Mouse (Mus musculus) hindbrain, embryonic 15.5 days (tissue): ENCODE results near the gene Fabp3. TPM values are rescaled to one million over a fixed set of nuclear protein-coding genes. Genes with fewer than 3 reads are reported as not detected.

ENCODE experiments used
- ATAC-seq: fragments of 200-750 bp; cut with Nextera tagmentation; 2 replicates; pipeline ENCODE4 v1.8.0; 2017; ENCODE audit warnings: low read depth, moderate number of reproducible peaks, moderate TSS enrichment; ENCODE audit not compliant: low FRiP score
- H3K27ac ChIP-seq: fragments of 300-500 bp; sonication (generic); replicated peaks from 2 replicates; pipeline ENCODE4 v1.5.1; 2015; ENCODE audit warnings: mild to moderate bottlenecking, inconsistent platforms
- H3K27me3 ChIP-seq: fragments of 300-500 bp; sonication (generic); 2 replicates; pipeline ENCODE4 v1.6.1; 2015; ENCODE audit warnings: control low read depth, inconsistent platforms
- H3K36me3 ChIP-seq: fragments of 300-500 bp; sonication (generic); 2 replicates; pipeline ENCODE4 v1.6.1; 2015; ENCODE audit warnings: control low read depth, inconsistent platforms
- H3K4me1 ChIP-seq: fragments of 300-500 bp; sonication (generic); replicated peaks from 2 replicates; pipeline ENCODE4 v1.6.1; 2015; ENCODE audit warnings: control low read depth, inconsistent platforms
- H3K4me2 ChIP-seq: fragments of 300-500 bp; sonication (generic); 2 replicates; pipeline ENCODE4 v1.6.1; 2015; ENCODE audit warnings: moderate library complexity, mild to moderate bottlenecking, inconsistent platforms
- H3K4me3 ChIP-seq: fragments of 300-500 bp; sonication (generic); 2 replicates; pipeline ENCODE4 v1.5.1; 2015; ENCODE audit warnings: mild to moderate bottlenecking, inconsistent platforms
- H3K9ac ChIP-seq: fragments of 300-500 bp; sonication (generic); 2 replicates; pipeline ENCODE4 v1.6.1; 2015; ENCODE audit warnings: inconsistent platforms
- H3K9me3 ChIP-seq: fragments of 300-500 bp; sonication (generic); 2 replicates; pipeline ENCODE4 v1.6.1; 2016; ENCODE audit warnings: control low read depth, inconsistent platforms
- WGBS: fragments of 180-500 bp; shearing (Covaris S2); methylation state at CpG from one replicate; pipeline ENCODE4 v1.1.7; 2015; 5-methylcytosine and 5-hydroxymethylcytosine counted together
- polyA plus RNA-seq: library from polyadenylated mRNA; unstranded; fragments of >200 nt; fragmentation: Nextera tagmentation; extraction: Ambion mirVana; gene quantifications from 2 replicates; pipeline ENCODE4 v1.2.1, GENCODE M21; 2015

Gene Fabp3
- polyA plus RNA-seq, 1 experiment from 2014 or later = 265 TPM

- H3K27me3 ChIP-seq = no peaks in the 10 kb centered on the region
- no peak overlapping the region for H3K4me2 ChIP-seq
- no peak for ATAC-seq
- no peak overlapping the region for H3K27ac ChIP-seq
- 20% methylated on average over 13 of the region's 13 CpGs for WGBS
- no peak overlapping the region for H3K9ac ChIP-seq
- no peak overlapping the region for H3K4me3 ChIP-seq
- H3K36me3 ChIP-seq = no peaks in the 10 kb centered on the region
- no peaks in the 10 kb centered on the region for H3K9me3 ChIP-seq
- H3K4me1 ChIP-seq = no peaks in the 10 kb centered on the region
These were observed 11.3 kb upstream of the Fabp3 start for GRCm38 (mm10) chr4:130297123-130297529.

DNA sequence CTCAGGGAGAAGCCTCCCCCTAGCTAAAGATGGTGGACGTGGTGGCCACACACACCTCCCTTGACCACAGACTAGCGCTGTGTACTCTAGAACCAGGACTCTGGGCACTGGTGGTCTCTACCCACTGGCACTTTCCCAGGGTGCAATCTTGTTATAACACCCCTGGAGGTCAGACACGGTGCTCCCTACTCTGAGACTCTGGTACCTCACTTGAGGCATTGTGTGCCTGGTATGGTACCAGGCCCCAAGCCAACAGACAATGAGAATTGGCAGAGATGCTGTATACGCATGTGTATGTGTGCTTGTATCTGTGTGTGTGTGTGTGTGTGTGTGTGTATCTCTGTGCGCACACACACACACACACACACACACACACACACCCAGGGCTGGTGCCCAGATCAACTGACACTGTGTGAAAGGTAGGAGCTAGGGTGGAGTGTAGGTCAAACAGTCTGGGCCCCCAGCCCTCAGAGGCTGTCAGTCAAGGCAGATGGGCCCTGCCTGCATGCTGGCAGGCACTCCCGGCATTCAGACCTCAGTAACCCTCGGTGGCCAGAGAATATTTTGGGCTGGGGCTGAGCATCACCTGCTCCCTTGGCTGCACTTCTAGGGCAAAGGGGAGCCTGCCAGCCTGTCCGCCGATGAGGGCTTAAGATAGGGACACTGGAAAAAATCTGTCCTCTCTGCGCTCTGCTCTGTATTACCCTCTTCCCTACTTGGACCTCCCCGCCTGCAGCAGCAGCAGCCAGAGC, 9.3 kb upstream of the Fabp3 start:
- Histone ChIP-seq H3K9ac (no peak overlapping the region), H3K4me3 (no peak overlapping the region), H3K4me2 (no peak overlapping the region), H3K9me3 (no peaks in the 10 kb centered on the region), H3K27ac (no peak overlapping the region), H3K36me3 (no peaks in the 10 kb centered on the region), H3K27me3 (no peaks in the 10 kb centered on the region), H3K4me1 (no peaks in the 10 kb centered on the region)
- no peak for ATAC-seq
- WGBS = 73% methylated on average over 11 of the region's 11 CpGs

- Histone ChIP-seq H3K4me2 (no peak overlapping the region), H3K9me3 (no peaks in the 10 kb centered on the region), H3K4me3 (no peak overlapping the region), H3K27me3 (no peaks in the 10 kb centered on the region), H3K27ac (no peak overlapping the region), H3K36me3 (no peaks in the 10 kb centered on the region), H3K9ac (no peak overlapping the region), H3K4me1 (peaks cover under 1% of the 10 kb centered on the region; the same call in 1 of the 2 replicates)
- WGBS = 60% methylated on average over 8 of the region's 8 CpGs
- no peak for ATAC-seq
These were observed 8.8 kb upstream of the Fabp3 start for GRCm38 (mm10) chr4:130299629-130300018.

DNA sequence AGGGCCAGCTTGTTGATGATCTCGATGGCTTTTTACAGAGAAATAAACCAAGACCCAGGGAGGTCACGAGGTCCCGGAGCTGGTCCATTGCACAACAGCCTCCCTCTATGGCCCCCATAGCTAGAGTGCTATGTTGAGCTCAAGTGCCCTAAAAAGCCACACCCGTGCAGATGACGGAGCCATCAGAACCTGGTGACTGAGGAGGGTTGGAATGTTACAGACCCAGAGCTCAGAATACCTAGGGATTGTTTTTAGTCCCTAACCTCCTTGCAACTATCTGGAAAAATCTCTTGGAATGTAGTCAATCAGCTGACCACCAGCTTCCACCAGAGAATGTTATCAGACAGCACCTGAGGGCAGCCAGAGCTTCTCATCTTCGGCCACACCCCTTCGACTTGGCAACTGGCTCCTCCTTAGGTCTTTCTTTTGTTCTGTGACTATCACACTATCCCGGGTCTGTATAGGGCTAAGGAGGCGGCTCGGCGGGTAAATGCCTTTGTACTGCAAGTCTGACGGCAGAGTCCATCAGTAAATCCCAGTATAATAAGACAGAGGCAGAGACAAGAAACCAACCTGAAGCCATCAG, 6.0 kb upstream of the Fabp3 start:
- WGBS = 54% methylated on average over 12 of the region's 12 CpGs
- Histone ChIP-seq H3K27ac (no peak overlapping the region), H3K4me3 (no peak overlapping the region), H3K9me3 (no peaks in the 10 kb centered on the region), H3K9ac (no peak overlapping the region), H3K4me2 (no peak overlapping the region), H3K27me3 (peaks cover 7% of the 10 kb centered on the region; the same call in 1 of the 2 replicates), H3K36me3 (no peaks in the 10 kb centered on the region), H3K4me1 (peaks cover 4% of the 10 kb centered on the region)
- no peak for ATAC-seq

DNA sequence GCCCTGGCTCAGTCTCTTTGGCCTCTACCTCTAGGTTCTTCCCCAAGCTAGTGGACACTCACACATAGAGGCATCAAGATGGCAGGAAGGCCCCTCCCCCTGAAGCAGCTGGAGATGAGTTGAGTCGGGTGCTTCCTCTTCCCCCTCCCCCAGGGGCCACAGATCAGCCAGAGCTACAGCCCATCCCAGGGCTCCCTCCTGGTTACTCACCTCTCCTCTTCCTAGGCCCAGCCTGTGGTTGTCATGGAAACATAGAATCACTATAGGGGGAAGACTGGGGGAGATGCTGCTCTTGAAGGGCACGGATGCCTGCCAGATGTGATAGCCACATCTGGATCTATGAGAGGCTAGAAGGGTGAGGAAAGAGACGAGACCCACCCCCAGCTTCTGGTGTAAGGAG, 3.6 kb upstream of the Fabp3 start:
- Histone ChIP-seq H3K9ac (no peak overlapping the region), H3K27ac (no peak overlapping the region), H3K27me3 (peaks cover 7% of the 10 kb centered on the region; the same call in 1 of the 2 replicates), H3K4me3 (no peak overlapping the region), H3K9me3 (no peaks in the 10 kb centered on the region), H3K36me3 (no peaks in the 10 kb centered on the region), H3K4me2 (no peak overlapping the region), H3K4me1 (peaks cover 20% of the 10 kb centered on the region)
- 18% methylated on average over 3 of the region's 3 CpGs for WGBS
- no peak for ATAC-seq

DNA sequence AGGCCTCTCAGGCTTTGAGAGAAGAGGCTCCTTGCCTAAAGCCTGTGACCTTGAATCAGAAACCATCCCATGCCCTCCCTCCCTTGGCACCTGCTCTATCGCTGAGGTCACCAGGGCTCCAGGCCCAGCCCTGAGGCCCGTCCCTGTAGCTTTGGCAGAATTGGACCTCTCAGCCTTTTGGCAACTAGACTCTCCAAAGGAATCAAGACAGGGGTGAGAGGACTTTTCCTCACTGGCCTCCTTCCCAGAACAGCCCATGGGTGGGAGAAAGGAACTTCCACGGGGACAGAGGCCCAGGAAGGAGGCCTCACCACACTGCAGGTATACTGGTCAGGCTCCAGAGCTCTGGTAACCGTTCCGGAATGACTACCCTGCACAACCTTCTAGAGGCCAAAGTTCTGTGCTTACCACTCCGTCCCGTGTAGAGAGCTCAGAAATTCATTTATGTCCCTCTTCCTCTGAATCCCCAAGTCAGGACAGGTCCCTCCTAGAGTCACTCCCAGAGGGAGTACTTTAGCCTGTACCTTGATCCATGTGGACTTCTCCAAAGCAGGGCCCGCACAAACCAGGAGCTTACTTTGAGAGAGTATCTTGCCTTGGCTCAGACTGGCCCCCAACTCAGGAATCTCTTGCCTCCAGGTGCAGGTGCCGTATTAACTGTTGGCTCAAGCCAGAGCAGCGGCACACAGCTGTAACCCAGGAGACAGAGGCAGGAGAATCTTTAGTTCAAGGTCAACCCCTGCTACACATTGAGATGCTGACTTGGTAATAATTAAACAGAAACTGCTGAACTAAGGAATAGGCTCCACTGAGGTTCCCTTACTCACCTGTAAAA, 1.4 kb upstream of the Fabp3 start:
- Histone ChIP-seq H3K27ac (no peak overlapping the region), H3K4me3 (peak overlapping the region; percentile 66; the same call in 1 of the 2 replicates), H3K9me3 (no peaks in the 10 kb centered on the region), H3K4me2 (peak overlapping the region; percentile 90), H3K36me3 (no peaks in the 10 kb centered on the region), H3K9ac (no peak overlapping the region), H3K27me3 (peaks cover 7% of the 10 kb centered on the region; the same call in 1 of the 2 replicates), H3K4me1 (peaks cover 31% of the 10 kb centered on the region)
- no peak for ATAC-seq
- WGBS = 75% methylated on average over 10 of the region's 10 CpGs

- 0 out of 2 replicates have a peak, but pooled peaks have one; percentile 4 for ATAC-seq
- H3K4me1 ChIP-seq = peaks cover 31% of the 10 kb centered on the region
- H3K36me3 ChIP-seq = no peaks in the 10 kb centered on the region
- H3K27me3 ChIP-seq = peaks cover 7% of the 10 kb centered on the region; the same call in 1 of the 2 replicates
- H3K9ac ChIP-seq = peak overlapping the region; percentile 81
- H3K27ac ChIP-seq = peak overlapping the region; percentile 79
- peak overlapping the region; percentile 90 for H3K4me2 ChIP-seq
- H3K4me3 ChIP-seq = peak overlapping the region; percentile 66
- under 1% methylated on average over 23 of the region's 23 CpGs for WGBS
- no peaks in the 10 kb centered on the region for H3K9me3 ChIP-seq
These were observed 554 bp upstream of the Fabp3 start for GRCm38 (mm10) chr4:130307851-130308230.

GRCm38 (mm10) chr4:130309254-130309653, 859 bp downstream of the Fabp3 start:
- ATAC-seq = peak; percentile 47; the same call in 1 of the 2 replicates
- Histone ChIP-seq H3K9me3 (no peaks in the 10 kb centered on the region), H3K27me3 (peaks cover 7% of the 10 kb centered on the region; the same call in 1 of the 2 replicates), H3K4me1 (peaks cover 31% of the 10 kb centered on the region), H3K27ac (peak overlapping the region; percentile 79), H3K36me3 (0 out of 2 replicates have a peak, but pooled peaks cover 7% of the 10 kb centered on the region), H3K9ac (peak overlapping the region; percentile 81), H3K4me3 (peak overlapping the region; percentile 66), H3K4me2 (peak overlapping the region; percentile 90)
- WGBS = 39% methylated on average over 8 of the region's 8 CpGs

- Histone ChIP-seq H3K27ac (no peak overlapping the region), H3K36me3 (peaks cover 20% of the 10 kb centered on the region), H3K4me3 (no peak overlapping the region), H3K9me3 (no peaks in the 10 kb centered on the region), H3K27me3 (no peaks in the 10 kb centered on the region), H3K9ac (no peak overlapping the region), H3K4me1 (peaks cover 25% of the 10 kb centered on the region), H3K4me2 (no peak overlapping the region)
- ATAC-seq = no peak
- WGBS = 97% methylated on average over 3 of the region's 3 CpGs
These were observed 4.1 kb downstream of the Fabp3 start for GRCm38 (mm10) chr4:130312526-130312925.

DNA sequence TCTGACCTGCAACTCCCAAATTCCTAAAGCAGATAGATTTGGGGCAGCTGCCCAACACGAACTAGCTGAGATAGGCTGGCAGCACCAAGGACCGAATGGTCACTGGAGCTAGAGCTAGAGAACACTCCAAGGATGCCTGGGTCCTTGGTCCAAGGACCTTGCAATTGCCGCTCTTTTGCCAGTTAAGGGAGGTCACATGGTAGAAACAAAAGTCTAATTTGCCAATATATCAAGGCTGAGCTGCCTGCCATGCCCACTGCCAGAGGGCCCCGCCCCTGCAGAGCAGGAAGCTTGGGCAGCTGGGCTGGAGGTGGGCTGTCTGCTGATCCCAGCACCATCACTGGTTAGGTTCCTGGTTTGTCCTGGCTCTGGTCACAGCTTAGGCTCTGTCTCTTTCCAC, 5.2 kb downstream of the Fabp3 start:
- H3K4me3 ChIP-seq = no peak overlapping the region
- no peak overlapping the region for H3K27ac ChIP-seq
- H3K9me3 ChIP-seq = no peaks in the 10 kb centered on the region
- no peak for ATAC-seq
- 91% methylated on average over 4 of the region's 4 CpGs for WGBS
- H3K9ac ChIP-seq = no peak overlapping the region
- H3K27me3 ChIP-seq = no peaks in the 10 kb centered on the region
- H3K4me2 ChIP-seq = no peak overlapping the region
- peaks cover 20% of the 10 kb centered on the region for H3K4me1 ChIP-seq
- peaks cover 21% of the 10 kb centered on the region for H3K36me3 ChIP-seq

GRCm38 (mm10) chr4:130315771-130316527, 7.6 kb downstream of the Fabp3 start:
- H3K4me2 ChIP-seq = no peak overlapping the region
- no peaks in the 10 kb centered on the region for H3K27me3 ChIP-seq
- H3K9ac ChIP-seq = no peak overlapping the region
- H3K4me1 ChIP-seq = no peaks in the 10 kb centered on the region
- 0 out of 2 replicates have a peak overlapping the region, but pooled peaks have one; percentile 8 for H3K27ac ChIP-seq
- 70% methylated on average over 13 of the region's 13 CpGs for whole genome bisulfite sequencing
- peaks cover 25% of the 10 kb centered on the region for H3K36me3 ChIP-seq
- ATAC-seq = no peak
- no peak overlapping the region for H3K4me3 ChIP-seq
- H3K9me3 ChIP-seq = no peaks in the 10 kb centered on the region
